Mouse (Mus musculus) testis, adult 2 months (tissue): Measurements from ENCODE around the gene Vps51. TPM values are rescaled to one million over a fixed set of nuclear protein-coding genes. Genes with fewer than 3 reads are reported as not detected.

Experiments
- H3K27ac ChIP-seq: fragments of 200-500 bp; 2 replicates; pipeline ENCODE4 v1.5.1; 2012; ENCODE audit warnings: low read depth, low read length; ENCODE audit not compliant: control insufficient read depth, insufficient read depth
- H3K27me3 ChIP-seq: fragments of 200-500 bp; 2 replicates; pipeline ENCODE4 v1.6.1; 2012; ENCODE audit warnings: mild to moderate bottlenecking, low read length, moderate library complexity; ENCODE audit not compliant: control insufficient read depth, insufficient read depth
- H3K36me3 ChIP-seq: fragments of 200-500 bp; 2 replicates; pipeline ENCODE4 v1.6.1; 2012; ENCODE audit warnings: mild to moderate bottlenecking, low read length; ENCODE audit not compliant: control insufficient read depth, insufficient read depth
- H3K4me1 ChIP-seq: fragments of 200-500 bp; 2 replicates; pipeline ENCODE4 v1.6.1; 2012; ENCODE audit warnings: low read length; ENCODE audit not compliant: control insufficient read depth, insufficient read depth
- H3K4me3 ChIP-seq: fragments of 200-500 bp; 2 replicates; pipeline ENCODE4 v1.5.1; 2012; ENCODE audit warnings: low read depth, mild to moderate bottlenecking, low read length, moderate library complexity, mixed read lengths; ENCODE audit not compliant: control insufficient read depth
- CTCF ChIP-seq: fragments of 200-500 bp; IDR thresholded peaks from 2 replicates; pipeline ENCODE4 v1.5.1; 2012; ENCODE audit warnings: low read depth, mild to moderate bottlenecking, inconsistent platforms, low read length, moderate library complexity; ENCODE audit not compliant: control insufficient read depth, insufficient read depth, insufficient replicate concordance
- POLR2A ChIP-seq: fragments of 200-500 bp; IDR thresholded peaks from 2 replicates; pipeline ENCODE4 v1.6.1; 2012; ENCODE audit warnings: low read depth, mild to moderate bottlenecking, inconsistent platforms, low read length, moderate library complexity; ENCODE audit not compliant: control insufficient read depth
- polyA plus RNA-seq: library from polyadenylated mRNA; depleted of rRNA; stranded (reverse); fragments of >200 nt; gene quantifications from 2 replicates; pipeline ENCODE4 v1.2.3, GENCODE M21; 2012

The Vps51 gene
- polyA plus RNA-seq, 1 experiment, result 52.1 TPM

DNA sequence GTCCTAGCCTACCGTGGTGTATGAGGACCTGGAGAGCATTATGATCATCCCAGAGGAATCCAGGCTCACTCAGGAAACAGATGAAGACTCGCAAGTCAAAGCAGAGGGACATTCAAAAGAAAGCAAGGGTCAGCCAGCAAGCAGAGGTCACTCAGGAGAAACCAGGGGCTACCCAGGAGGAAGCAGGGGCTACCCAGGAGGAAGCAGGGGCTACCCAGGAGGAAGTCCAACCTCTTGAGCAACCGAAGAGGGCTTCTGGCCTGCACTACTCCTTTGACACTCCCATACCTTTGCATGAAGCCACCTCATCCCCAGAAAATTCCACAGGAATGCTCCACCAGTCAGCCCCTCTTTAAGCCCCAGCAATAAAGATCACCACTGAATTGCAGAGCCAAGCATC, 20.8 kb upstream of the Vps51 start:
- Histone ChIP-seq H3K4me3 (no peak overlapping the region), H3K27ac (no peak overlapping the region), H3K27me3 (no peaks in the 10 kb centered on the region), H3K4me1 (no peaks in the 10 kb centered on the region), H3K36me3 (peaks cover 3% of the 10 kb centered on the region; the same call in 1 of the 2 replicates)
- TF ChIP-seq POLR2A, result no peak

- TF ChIP-seq POLR2A (no peak), CTCF (no peak)
- no peaks in the 10 kb centered on the region for H3K4me1 ChIP-seq
- no peaks in the 10 kb centered on the region for H3K27me3 ChIP-seq
- H3K4me3 ChIP-seq, result peak within 1 kb of the TSS; percentile 79
- peak within 1 kb of the TSS; percentile 3; the same call in 1 of the 2 replicates for H3K27ac ChIP-seq
- H3K36me3 ChIP-seq, result peaks cover 6% of the 10 kb centered on the region
Measured at GRCm38 (mm10) chr19:6094119-6094518, 17.1 kb upstream of the Vps51 start, which contains the start of gene AC131692.1. AC131692.1 (plus strand) TSS chr19:6094419.

DNA sequence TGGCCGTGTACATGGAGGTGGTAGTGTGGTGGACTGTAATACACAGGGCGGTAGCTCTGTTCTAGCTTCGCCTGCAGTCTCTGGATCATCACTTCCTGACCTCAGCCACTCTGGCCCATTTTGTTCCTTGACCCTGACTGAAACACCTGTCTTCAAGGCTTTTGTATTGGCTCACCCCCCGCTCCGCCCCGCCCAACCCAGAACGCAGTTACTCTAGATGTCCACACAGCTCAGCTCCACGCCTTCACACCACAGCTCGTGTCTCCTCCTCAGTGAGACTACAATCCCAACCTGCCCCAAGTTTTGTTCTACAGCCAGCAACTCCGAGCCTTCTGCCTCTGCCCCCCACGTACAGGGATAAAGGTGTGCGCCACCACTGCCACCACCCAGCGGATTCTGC, 11.8 kb upstream of the Vps51 start:
- Histone ChIP-seq H3K36me3 (peaks cover 3% of the 10 kb centered on the region), H3K4me3 (no peak overlapping the region), H3K4me1 (peaks cover 6% of the 10 kb centered on the region), H3K27me3 (no peaks in the 10 kb centered on the region), H3K27ac (no peak overlapping the region)
- TF ChIP-seq POLR2A, result no peak
- TF ChIP-seq CTCF, result no peak

DNA sequence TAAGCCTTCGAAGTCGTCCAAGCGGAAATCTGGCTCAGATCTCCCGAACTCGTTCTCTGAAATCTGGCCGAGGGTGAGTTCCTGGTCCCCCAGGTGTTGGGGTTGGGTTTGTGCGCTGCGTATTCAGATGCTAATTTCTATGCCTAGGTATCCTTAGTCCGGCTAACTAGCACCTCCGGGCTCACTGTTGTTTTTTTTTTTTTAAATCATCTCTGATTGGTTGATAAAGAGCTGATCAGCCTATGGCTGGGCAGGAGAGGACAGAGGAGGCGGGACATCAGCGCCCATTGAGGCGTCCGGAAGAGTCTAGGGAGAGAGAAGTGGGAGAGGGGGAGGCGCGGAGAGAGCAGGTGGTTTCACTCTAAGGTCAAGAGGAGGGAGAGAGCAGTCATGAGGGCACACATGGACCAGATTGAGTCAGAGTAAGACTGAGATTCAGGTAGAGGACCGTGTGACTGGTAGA, 8.4 kb upstream of the Vps51 start:
- Histone ChIP-seq H3K4me1 (peaks cover 8% of the 10 kb centered on the region), H3K27ac (peak overlapping the region; percentile 86), H3K36me3 (peaks cover 5% of the 10 kb centered on the region), H3K27me3 (no peaks in the 10 kb centered on the region), H3K4me3 (peak overlapping the region; percentile 95)
- TF ChIP-seq POLR2A (no peak), CTCF (no peak)

DNA sequence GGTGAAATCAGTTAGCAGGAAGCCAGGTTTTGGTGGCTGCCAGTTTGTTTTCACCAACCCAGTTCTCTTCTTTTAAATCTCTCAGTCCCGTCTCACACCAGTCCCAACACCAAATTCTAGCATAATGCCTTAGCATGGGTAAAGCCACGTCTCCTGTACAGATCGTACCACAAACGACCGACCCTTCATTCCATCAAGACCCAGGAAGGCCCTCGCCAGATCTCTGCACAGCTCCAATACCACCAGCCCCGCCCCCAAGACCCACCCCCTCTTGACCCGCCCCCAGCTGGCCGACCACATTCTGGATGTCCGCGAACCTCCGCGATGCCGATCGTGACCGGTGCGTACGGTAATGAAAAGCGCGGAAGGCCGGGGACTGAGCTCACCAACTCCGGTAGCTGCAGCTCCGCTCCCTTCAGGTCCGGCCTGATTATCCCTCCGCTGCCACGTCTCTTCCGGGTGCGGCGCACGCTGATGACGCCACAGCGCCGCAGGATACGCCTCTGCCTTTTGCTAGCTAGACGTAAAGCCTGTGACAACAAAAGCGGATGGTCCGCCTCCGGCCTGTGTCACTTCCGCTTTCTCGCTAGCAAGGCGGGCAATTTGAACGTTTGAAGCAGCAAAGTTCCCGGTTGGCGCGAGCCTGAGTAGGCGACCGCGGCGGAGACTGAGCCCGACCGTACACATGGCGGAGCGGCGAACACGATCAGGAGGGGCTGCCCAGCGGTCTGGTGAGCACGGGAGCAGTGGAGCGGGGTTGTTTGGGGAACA, 7.6 kb upstream of the Vps51 start, which contains the start of the genes Zfpl1 and Cdca5:
Gene Zfpl1 (minus strand): TSS at position 479 of the 771 bp plus-strand sequence.
Gene Cdca5 (plus strand): TSS at position 506 of the 771 bp plus-strand sequence.
- TF ChIP-seq CTCF (no peak), POLR2A (peak; percentile 75)
- peaks cover 2% of the 10 kb centered on the region for H3K36me3 ChIP-seq
- H3K27ac ChIP-seq, result peak within 1 kb of the TSS; percentile 86
- H3K4me3 ChIP-seq, result peak within 1 kb of the TSS; percentile 95
- no peaks in the 10 kb centered on the region for H3K27me3 ChIP-seq
- peaks cover 8% of the 10 kb centered on the region for H3K4me1 ChIP-seq

DNA sequence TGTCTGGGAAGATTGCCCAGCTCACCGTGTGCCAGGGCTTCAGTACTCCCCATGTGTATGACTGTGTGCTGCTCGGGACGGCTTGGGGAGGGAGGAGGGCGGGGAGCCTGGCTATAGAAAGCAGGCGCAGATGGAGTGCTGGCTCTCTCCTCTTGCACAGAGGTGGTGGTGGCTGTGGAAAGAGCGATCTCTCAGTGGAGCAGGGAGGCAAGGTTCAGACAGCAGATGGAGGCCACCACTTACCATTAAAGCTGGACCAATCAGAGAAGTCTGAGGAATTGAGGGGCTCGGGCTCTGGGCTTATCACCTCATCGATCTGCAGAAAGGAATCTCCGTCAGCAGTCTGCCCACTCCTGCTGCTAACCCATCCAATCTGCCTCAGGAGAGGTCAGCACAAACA, 5.1 kb upstream of the Vps51 start, which contains the start of gene Gm28374:
Gene Gm28374 (minus strand): TSS at position 101 of the 400 bp plus-strand sequence.
- peak within 1 kb of the TSS; percentile 88 for H3K4me3 ChIP-seq

DNA sequence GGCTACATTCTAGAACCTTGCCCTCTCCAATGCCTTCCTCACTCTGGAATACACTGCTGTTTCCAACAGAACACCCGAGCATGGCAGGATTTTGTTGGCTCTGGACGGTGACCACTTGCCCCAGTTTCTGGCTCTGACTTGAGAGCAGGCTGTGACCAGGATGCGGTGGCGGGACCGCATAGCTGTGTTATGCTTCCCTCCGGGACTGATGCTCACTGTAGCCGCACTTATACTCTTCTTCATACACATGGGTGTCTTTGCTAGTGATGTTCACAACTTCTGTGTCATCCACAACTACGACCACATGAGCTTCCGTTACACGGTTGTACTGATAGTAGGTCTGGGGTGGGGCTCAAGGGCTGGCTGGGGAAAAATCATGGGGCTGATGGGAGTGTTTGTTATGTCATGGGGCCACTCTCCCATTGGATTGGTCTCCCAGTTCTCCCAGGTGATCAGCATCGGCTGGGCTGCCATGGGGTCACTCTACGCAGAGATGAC, 3.0 kb upstream of the Vps51 start, which contains the start of gene Tmem262:
Gene Tmem262 (plus strand): TSS at position 51 of the 498 bp plus-strand sequence.
- H3K4me3 ChIP-seq, result peak within 1 kb of the TSS; percentile 88
- TF ChIP-seq POLR2A, result peak; percentile 22; the same call in 1 of the 2 replicates
- TF ChIP-seq CTCF, result no peak
- H3K4me1 ChIP-seq, result peaks cover 9% of the 10 kb centered on the region
- no peaks in the 10 kb centered on the region for H3K27me3 ChIP-seq
- peaks cover 1% of the 10 kb centered on the region for H3K36me3 ChIP-seq
- H3K27ac ChIP-seq, result peak within 1 kb of the TSS; percentile 74

More for the DNA sequence above, 5.1 kb upstream of the Vps51 start, which contains the start of gene Gm28374:
- TF ChIP-seq CTCF (no peak), POLR2A (no peak)
- Histone ChIP-seq H3K27ac (no peak within 1 kb of the TSS), H3K4me1 (peaks cover 8% of the 10 kb centered on the region), H3K36me3 (peaks cover 1% of the 10 kb centered on the region), H3K27me3 (no peaks in the 10 kb centered on the region)
